Mouse (Mus musculus) megakaryocyte, adult 5-6 weeks (primary cell): ENCODE measurements around the gene Slc36a3. TPM values are rescaled to one million over a fixed set of nuclear protein-coding genes. Genes with fewer than 3 reads are reported as not detected.

Source experiments
- ATAC-seq: 2 replicates; pipeline ENCODE4 v1.8.0; 2016; ENCODE audit warnings: mild to moderate bottlenecking, inconsistent platforms; ENCODE audit not compliant: poor library complexity, severe bottlenecking
- total RNA-seq, 2 experiments: library from RNA; stranded (forward) in 1 of 2; stranded (reverse) in 1 of 2; fragments of 153-499, 151-499 nt in 1 of 2; fragments of 221-1000, 200-1000 nt in 1 of 2; gene quantifications; 2 replicates each; pipeline versions ENCODE4 v1.2.3 to v1.2.4; 2015 to 2017

Slc36a3 gene
- total RNA-seq, 2 experiments from 2014 or later: 0.07 TPM; not detected in 1

GRCm38 (mm10) chr11:55077331-55078231 lies 73.9 kb downstream of the Slc36a3 start, which contains the start of gene Ccdc69:
Ccdc69 (minus strand) TSS chr11:55078131.
- ATAC-seq: peak; percentile 85

- ATAC-seq: 0 out of 2 replicates have a peak, but pooled peaks have one; percentile 37
Observed at GRCm38 (mm10) chr11:55076234-55076633, 75.3 kb downstream of the Slc36a3 start.

GRCm38 (mm10) chr11:55075602-55076001 lies 75.9 kb downstream of the Slc36a3 start:
- no peak for ATAC-seq

Other genes with a start within 250 kb of the Slc36a3 start
- 52.7 and 58.3 TPM in 2 replicates for gene Gpx3, start 249.3 kb downstream of the Slc36a3 start, total RNA-seq (2015)
- 1.8 and 6.0 TPM in 2 replicates for gene Gpx3, start 249.3 kb downstream of the Slc36a3 start, total RNA-seq (2017)
- gene Tnip1, start 188.8 kb downstream of the Slc36a3 start, total RNA-seq (2015): 28.3 and 32.6 TPM in 2 replicates
- gene Tnip1, start 188.8 kb downstream of the Slc36a3 start, total RNA-seq (2017): 26.7 and 47.2 TPM in 2 replicates
- 112 and 126 TPM in 2 replicates for gene Anxa6, start 118.3 kb downstream of the Slc36a3 start, total RNA-seq (2015)
- gene Anxa6, start 118.3 kb downstream of the Slc36a3 start, total RNA-seq (2017): 230 and 245 TPM in 2 replicates
- 35.5 and 36.2 TPM in 2 replicates for gene Ccdc69, start 73.6 kb downstream of the Slc36a3 start, total RNA-seq (2015)
- gene Ccdc69, start 73.6 kb downstream of the Slc36a3 start, total RNA-seq (2017): 32.6 and 35.6 TPM in 2 replicates
- 242 and 244 TPM in 2 replicates for gene Gm2a, start 53.6 kb downstream of the Slc36a3 start, total RNA-seq (2015)
- gene Gm2a, start 53.6 kb downstream of the Slc36a3 start, total RNA-seq (2017): 179 and 191 TPM in 2 replicates
- gene Slc36a2, start 33.4 kb upstream of the Slc36a3 start, total RNA-seq (2015): 0.21 and 0.25 TPM in 2 replicates
- 0.04 and 0.29 TPM in 2 replicates for gene Slc36a2, start 33.4 kb upstream of the Slc36a3 start, total RNA-seq (2017)
- 22.2 and 24.7 TPM in 2 replicates for gene Slc36a1, start 52.6 kb upstream of the Slc36a3 start, total RNA-seq (2015)
- gene Slc36a1, start 52.6 kb upstream of the Slc36a3 start, total RNA-seq (2017): 13.4 and 15.4 TPM in 2 replicates
- gene Fat2, start 184.9 kb upstream of the Slc36a3 start, total RNA-seq (2015): not detected in 2 replicates
- gene Fat2, start 184.9 kb upstream of the Slc36a3 start, total RNA-seq (2017): not detected in 2 replicates